ENCODE assay signal across 23 mouse cellular contexts in genomic region chr19:57803483-57803820, GRCm38 (mm10).
A peak's percentile ranks its signal among the peaks of the same experiment; 100 is the strongest.
DNase-seq lines count a peak whose midpoint lies in the region; ATAC-seq and TF ChIP-seq lines count a peak whose summit lies in the region.
"Had no signal": no experiment of that assay in that cellular context is flagged by ENCODE, and none has a peak within 500 bp of the region (broad histone marks: within the 10 kb centered on the region; RNA-seq: fewer than 3 reads in every experiment).

No protein-coding gene starts in this region.

- no peaks in the 10 kb centered on the region for H3K36me3 ChIP-seq in embryonic facial prominence, embryonic 14.5 days (ENCODE audit: control insufficient read depth, insufficient read depth, low read length)
- H3K36me3 ChIP-seq in embryonic facial prominence, embryonic 10.5 days (replicated peaks) = no peaks in the 10 kb centered on the region
- no peaks in the 10 kb centered on the region for H3K36me3 ChIP-seq in kidney, embryonic 15.5 days
- no peaks in the 10 kb centered on the region for H3K36me3 ChIP-seq in lung, embryonic 14.5 days (ENCODE audit: insufficient read depth)
- H3K36me3 ChIP-seq: embryonic facial prominence, embryonic 13.5 days; forebrain, embryonic 15.5 days; G1E; hindbrain, embryonic 12.5 days had no signal

- H3K4me3 ChIP-seq in embryonic facial prominence, embryonic 14.5 days (ENCODE audit: low read depth, low read length) = no peak overlapping the region
- no peak overlapping the region for H3K4me3 ChIP-seq in embryonic facial prominence, embryonic 10.5 days
- no peak overlapping the region for H3K4me3 ChIP-seq in kidney, embryonic 15.5 days (replicated peaks)
- no peak overlapping the region for H3K4me3 ChIP-seq in lung, embryonic 14.5 days (ENCODE audit: low read depth, low read length)
- H3K4me3 ChIP-seq: embryonic facial prominence, embryonic 13.5 days; forebrain, embryonic 15.5 days; heart, adult 2 months; hindbrain, embryonic 12.5 days had no signal

- no peak for TF ChIP-seq CTCF in lung, embryonic 14.5 days (IDR thresholded peaks at IDR 0.05; ENCODE audit: low read depth)

- H3K9ac ChIP-seq in embryonic facial prominence, embryonic 14.5 days (ENCODE audit: low read depth, low read length) = no peak overlapping the region
- H3K9ac ChIP-seq in kidney, embryonic 15.5 days = no peak overlapping the region
- H3K9ac ChIP-seq in lung, embryonic 14.5 days = no peak overlapping the region
- H3K9ac ChIP-seq: embryonic facial prominence, embryonic 13.5 days; forebrain, embryonic 15.5 days; hindbrain, embryonic 12.5 days had no signal

- H3K4me2 ChIP-seq in embryonic facial prominence, embryonic 14.5 days (ENCODE audit: low read depth, low read length) = no peak overlapping the region
- H3K4me2 ChIP-seq in kidney, embryonic 15.5 days = no peak overlapping the region
- H3K4me2 ChIP-seq in lung, embryonic 14.5 days = no peak overlapping the region
- H3K4me2 ChIP-seq: embryonic facial prominence, embryonic 13.5 days; forebrain, embryonic 15.5 days; heart, embryonic 11.5 days; hindbrain, embryonic 12.5 days had no signal

- H3K27me3 ChIP-seq in embryonic facial prominence, embryonic 14.5 days (replicated peaks; ENCODE audit: control insufficient read depth, insufficient read depth, low read length) = no peaks in the 10 kb centered on the region
- H3K27me3 ChIP-seq in embryonic facial prominence, embryonic 10.5 days (replicated peaks; ENCODE audit: low read depth, poor library complexity, severe bottlenecking) = no peaks in the 10 kb centered on the region
- no peaks in the 10 kb centered on the region for H3K27me3 ChIP-seq in kidney, embryonic 15.5 days
- H3K27me3 ChIP-seq in lung, embryonic 14.5 days (ENCODE audit: insufficient read depth, low read length) = no peaks in the 10 kb centered on the region
- H3K27me3 ChIP-seq: embryonic facial prominence, embryonic 13.5 days; forebrain, embryonic 15.5 days; hindbrain, embryonic 12.5 days had no signal

- H3K4me1 ChIP-seq in embryonic facial prominence, embryonic 14.5 days (ENCODE audit: control insufficient read depth, insufficient read depth, low read length) = peaks cover 6% of the 10 kb centered on the region; the same call in 1 of the 2 replicates
- 0 out of 2 replicates have a peak, but pooled peaks cover 4% of the 10 kb centered on the region for H3K4me1 ChIP-seq in embryonic facial prominence, embryonic 10.5 days
- H3K4me1 ChIP-seq in kidney, embryonic 15.5 days = peaks cover 14% of the 10 kb centered on the region
- H3K4me1 ChIP-seq in lung, embryonic 14.5 days (ENCODE audit: insufficient read depth) = peaks cover 13% of the 10 kb centered on the region
- H3K4me1 ChIP-seq: hindbrain, embryonic 12.5 days had no signal

- H3K27ac ChIP-seq in embryonic facial prominence, embryonic 14.5 days (replicated peaks; ENCODE audit: low read depth, low read length) = no peak overlapping the region; the same call in 1 of the 2 replicates
- no peak overlapping the region for H3K27ac ChIP-seq in embryonic facial prominence, embryonic 10.5 days (replicated peaks)
- H3K27ac ChIP-seq in kidney, embryonic 15.5 days = peak overlapping the region; percentile 81
- H3K27ac ChIP-seq in lung, embryonic 14.5 days (ENCODE audit: low read depth) = peak overlapping the region; percentile 30; the same call in 1 of the 2 replicates
- H3K27ac ChIP-seq: forebrain, embryonic 15.5 days; heart, adult 2 months; hindbrain, embryonic 12.5 days had no signal

- WGBS in embryonic facial prominence, embryonic 14.5 days = 42% methylated on average over 3 of the region's 3 CpGs
- 84% methylated on average over 3 of the region's 3 CpGs for WGBS in embryonic facial prominence, embryonic 10.5 days
- 43% methylated on average over 3 of the region's 3 CpGs for WGBS in kidney, embryonic 15.5 days
- 25% methylated on average over 3 of the region's 3 CpGs for WGBS in lung, embryonic 14.5 days

- ATAC-seq in embryonic facial prominence, embryonic 14.5 days (ENCODE audit: low read depth) = no peak
- 0 out of 2 replicates have a peak, but pooled peaks have one; percentile 33 for ATAC-seq in kidney, embryonic 15.5 days (replicated peaks; ENCODE audit: low FRiP score)
- ATAC-seq in lung, embryonic 14.5 days (ENCODE audit: insufficient read depth) = peak; percentile 11; the same call in 1 of the 2 replicates
- ATAC-seq: CD4-positive, CD25-positive, alpha-beta regulatory T cell, adult 4 months; forebrain, embryonic 15.5 days; hindbrain, embryonic 16.5 days had no signal

- DNase-seq in embryonic facial prominence, embryonic 14.5 days (ENCODE audit: low spot score) = peak; percentile 40
- no peak for DNase-seq in embryonic facial prominence, embryonic 10.5 days (ENCODE audit: low spot score)
- no peak for DNase-seq in kidney, adult 8-10 months
- DNase-seq in lung, embryonic 14.5 days = peak; percentile 72
- no peak for DNase-seq in lung, postnatal 25 days (ENCODE audit: low spot score)
- DNase-seq in NIH3T3 (ENCODE audit: low read depth) = peak; percentile 14
- DNase-seq in embryo, embryonic 10 days (ENCODE audit: low spot score) = no peak
- DNase-seq: adrenal gland, postnatal 10 days; B cell, adult 2 months; cerebellum, adult 11 months; cerebellum, adult 8-10 months; cerebellum, postnatal 14 days; gastrocnemius, postnatal 10 days; heart, adult 2 months; heart, postnatal 4 days had no signal

- H3K9me3 ChIP-seq in embryonic facial prominence, embryonic 14.5 days (ENCODE audit: control insufficient read depth, low read length) = no peaks in the 10 kb centered on the region
- no peaks in the 10 kb centered on the region for H3K9me3 ChIP-seq in embryonic facial prominence, embryonic 10.5 days
- no peaks in the 10 kb centered on the region for H3K9me3 ChIP-seq in kidney, embryonic 15.5 days (replicated peaks)
- no peaks in the 10 kb centered on the region for H3K9me3 ChIP-seq in lung, embryonic 14.5 days (ENCODE audit: low read depth, low read length)
- H3K9me3 ChIP-seq: embryonic facial prominence, embryonic 13.5 days; forebrain, embryonic 15.5 days; hindbrain, embryonic 12.5 days had no signal

Comparison
In these comparisons a context has a peak if more than half of its experiments do, and no peak if none do; other contexts are left out.
1. DNase-seq: peak in embryonic facial prominence, embryonic 14.5 days (single experiment), lung, embryonic 14.5 days (single experiment) and NIH3T3 (single experiment); none in embryonic facial prominence, embryonic 10.5 days (single experiment), kidney, adult 8-10 months (0 of 2), lung, postnatal 25 days (single experiment) and embryo, embryonic 10 days (single experiment).
2. H3K27ac ChIP-seq: peak in kidney, embryonic 15.5 days (single experiment) and lung, embryonic 14.5 days (single experiment); none in embryonic facial prominence, embryonic 14.5 days (single experiment) and embryonic facial prominence, embryonic 10.5 days (single experiment).